Mouse (Mus musculus): ENCODE data around the gene Zfp157. TPM values are rescaled to one million over a fixed set of nuclear protein-coding genes. Genes with fewer than 3 reads are reported as not detected.

Zfp157 gene
- polyA plus RNA-seq (2012; fragmentation: generic; extraction: Trizol), result 1 to 10 TPM in 1 of 2 experiments, under 1 TPM in 1; 0.09 to 2.4 TPM

GRCm38 (mm10) chr5:138441286-138442194 is at the start of gene Zfp157:
Gene Zfp157 (plus strand): TSS chr5:138441468.

Other genes with a start within 250 kb of the Zfp157 start
- gene Mblac1, start 247.2 kb upstream of the Zfp157 start, polyA plus RNA-seq (2012; fragmentation: generic; extraction: Trizol), result 1 to 10 TPM in 1 of 2 experiments, under 1 TPM in 1; 0.83 to 3.0 TPM
- gene Nxpe5, start 215.6 kb upstream of the Zfp157 start, polyA plus RNA-seq (2012; fragmentation: generic; extraction: Trizol), result not detected
- 100 to 1,000 TPM in 1 of 2 experiments, 10 to 100 TPM in 1; 81.8 to 128 TPM for gene Lamtor4, start 186.0 kb upstream of the Zfp157 start, polyA plus RNA-seq (2012; fragmentation: generic; extraction: Trizol)
- 10 to 100 TPM in 1 of 2 experiments, 1 to 10 TPM in 1; 2.6 to 12.4 TPM for gene BC037034, start 177.4 kb upstream of the Zfp157 start, polyA plus RNA-seq (2012; fragmentation: generic; extraction: Trizol)
- under 1 TPM in 1 of 2 experiments, not detected in 1; 0.60 TPM for gene Gal3st4, start 168.6 kb upstream of the Zfp157 start, polyA plus RNA-seq (2012; fragmentation: generic; extraction: Trizol)
- gene Gm43720, start 161.5 kb upstream of the Zfp157 start, polyA plus RNA-seq (2012; fragmentation: generic; extraction: Trizol), result under 1 TPM in 1 of 2 experiments, not detected in 1; 0.01 TPM
- gene Gpc2, start 161.5 kb upstream of the Zfp157 start, polyA plus RNA-seq (2012; fragmentation: generic; extraction: Trizol), result not detected
- gene Stag3, start 161.2 kb upstream of the Zfp157 start, polyA plus RNA-seq (2012; fragmentation: generic; extraction: Trizol), result under 1 TPM in 1 of 2 experiments, not detected in 1; 0.04 TPM
- not detected for gene Pvrig, start 99.5 kb upstream of the Zfp157 start, polyA plus RNA-seq (2012; fragmentation: generic; extraction: Trizol)
- gene 1700123K08Rik, start 123.2 kb downstream of the Zfp157 start, polyA plus RNA-seq (2012; fragmentation: generic; extraction: Trizol), result not detected
- 1 to 10 TPM in 1 of 2 experiments, under 1 TPM in 1; 0.29 to 4.8 TPM for gene Zfp68, start 178.3 kb downstream of the Zfp157 start, polyA plus RNA-seq (2012; fragmentation: generic; extraction: Trizol)
- gene A430033K04Rik, start 181.4 kb downstream of the Zfp157 start, polyA plus RNA-seq (2012; fragmentation: generic; extraction: Trizol), result 1 to 10 TPM in 1 of 2 experiments, under 1 TPM in 1; 0.11 to 2.7 TPM